Mouse (Mus musculus) lung, adult 2 months (tissue): ENCODE results near the gene Nbas.

Experiments used
- CTCF ChIP-seq: fragments of 200-500 bp; IDR thresholded peaks from 2 replicates; pipeline ENCODE4 v1.5.1; 2011; ENCODE audit warnings: mild to moderate bottlenecking, low read length, control low read depth; ENCODE audit not compliant: insufficient read depth
- POLR2A ChIP-seq: fragments of 200-500 bp; IDR thresholded peaks from 2 replicates; pipeline ENCODE4 v1.6.1; 2011; ENCODE audit warnings: low read depth, mild to moderate bottlenecking, control low read depth, low read length, borderline replicate concordance; ENCODE audit errors: extremely low read depth

DNA sequence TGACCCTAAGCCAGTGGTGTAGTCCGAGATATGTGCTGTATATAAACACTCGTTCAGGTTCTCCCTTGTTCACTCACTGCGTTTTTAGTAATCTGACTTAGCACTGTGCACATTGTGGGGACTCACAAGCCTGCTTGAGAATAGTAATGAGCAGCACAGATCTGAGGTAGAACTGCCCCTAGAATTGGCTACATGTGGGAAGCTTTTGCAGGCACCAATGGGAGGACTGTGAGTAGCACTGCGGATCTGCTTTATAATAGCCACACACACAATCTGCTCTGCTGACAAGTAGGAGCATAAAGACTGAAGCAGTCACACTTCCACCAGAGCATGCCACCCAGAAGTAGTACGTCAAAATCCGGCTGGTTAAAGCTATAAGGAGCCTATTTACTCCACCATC, 228.3 kb downstream of the Nbas start:
- TF ChIP-seq POLR2A (no peak), CTCF (no peak)
